Mouse (Mus musculus): Measurements from ENCODE around the gene Gm438. TPM values are rescaled to one million over a fixed set of nuclear protein-coding genes. Genes with fewer than 3 reads are reported as not detected.

Gm438 gene
- not detected in 2 replicates for polyA plus RNA-seq (2012; rRNA removed)

GRCm38 (mm10) chr4:144786483-144786882 is at the start of gene Gm438:
Gene Gm438 (minus strand): TSS chr4:144786583.

Other genes starting within 250 kb of the Gm438 start
- not detected in 2 replicates for gene Gm13124, start 221.4 kb downstream of the Gm438 start, polyA plus RNA-seq (2012; rRNA removed)
- gene Aadacl4, start 172.9 kb downstream of the Gm438 start, polyA plus RNA-seq (2012; rRNA removed): not detected in 2 replicates
- not detected in 2 replicates for gene Gm436, start 100.2 kb downstream of the Gm438 start, polyA plus RNA-seq (2012; rRNA removed)
- gene Gm13178, start 65.2 kb downstream of the Gm438 start, polyA plus RNA-seq (2012; rRNA removed): not detected in 2 replicates
- 13.1 and 13.4 TPM in 2 replicates for gene Dhrs3, start 106.2 kb upstream of the Gm438 start, polyA plus RNA-seq (2012; rRNA removed)

Data from liver, embryonic 14 days (tissue).